Mouse (Mus musculus): ENCODE results near the gene Ttc27.

GRCm38 (mm10) chr17:74859298-74859697, 141.8 kb downstream of the Ttc27 start:
- TF ChIP-seq POLR2A (IDR thresholded peaks at IDR 0.05; ENCODE audit: low read depth, low read length) (no peak), CTCF (IDR thresholded peaks at IDR 0.05; ENCODE audit: extremely low read depth, insufficient read length, insufficient replicate concordance, low read depth, low read length) (no peak)

All from small intestine, adult 2 months (tissue).